Mouse (Mus musculus) testis, adult 2 months (tissue): ENCODE data around the gene Spen.

Experiments
- CTCF ChIP-seq: fragments of 200-500 bp; IDR thresholded peaks from 2 replicates; pipeline ENCODE4 v1.5.1; 2012; ENCODE audit warnings: low read depth, mild to moderate bottlenecking, inconsistent platforms, low read length, moderate library complexity; ENCODE audit not compliant: control insufficient read depth, insufficient read depth, insufficient replicate concordance
- POLR2A ChIP-seq: fragments of 200-500 bp; IDR thresholded peaks from 2 replicates; pipeline ENCODE4 v1.6.1; 2012; ENCODE audit warnings: low read depth, mild to moderate bottlenecking, inconsistent platforms, low read length, moderate library complexity; ENCODE audit not compliant: control insufficient read depth

- no peak for TF ChIP-seq CTCF
- TF ChIP-seq POLR2A: no peak
Observed at GRCm38 (mm10) chr4:141455526-141455925, 82.9 kb downstream of the Spen start.
